Mouse (Mus musculus) E14TG2a.4 (cell line): ENCODE measurements around the gene U2af2.

Experiments used
- CTCF ChIP-seq: conservative IDR thresholded peaks from 2 replicates; pipeline ENCODE4 v1.5.1; 2014; ENCODE audit warnings: low read length
- NANOG ChIP-seq: IDR thresholded peaks from 2 replicates; pipeline ENCODE4 v1.6.1; 2014; ENCODE audit warnings: borderline replicate concordance, low read length, mixed read lengths
- POU5F1 ChIP-seq: IDR thresholded peaks from 2 replicates; pipeline ENCODE4 v1.6.1; 2014; ENCODE audit warnings: low read length, borderline replicate concordance

DNA sequence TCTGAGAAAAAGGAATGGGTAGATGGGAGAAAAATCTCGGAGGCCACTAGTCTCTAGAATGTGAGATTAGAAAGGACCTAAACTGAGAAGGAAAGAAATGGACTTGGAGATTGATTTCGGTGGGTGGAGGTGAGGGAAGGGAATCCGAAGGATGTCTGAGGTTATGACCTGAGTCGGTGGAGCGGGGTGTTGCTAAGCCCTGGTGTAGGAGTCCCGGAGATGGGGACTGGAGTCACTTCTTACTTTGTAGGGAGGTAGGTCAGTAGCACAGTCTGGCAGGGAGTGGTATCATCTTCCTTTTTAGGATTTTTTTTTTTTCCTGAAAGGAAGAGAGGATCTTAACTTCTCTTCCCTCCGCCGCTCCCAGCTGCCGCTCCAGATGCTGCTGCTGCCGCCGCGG lies 9.5 kb upstream of the U2af2 start:
- TF ChIP-seq CTCF = no peak
- TF ChIP-seq NANOG = no peak
- no peak for TF ChIP-seq POU5F1
